Mouse (Mus musculus): Measurements from ENCODE around the gene Vmn2r13. TPM values are rescaled to one million over a fixed set of nuclear protein-coding genes. Genes with fewer than 3 reads are reported as not detected.
"Not testable (repeated sequence)": the region's sequence is repeated elsewhere in the genome, so short reads cannot be mapped to it uniquely, and the experiment has no call there.

Gene Vmn2r13
- polyA plus RNA-seq (2011; ENCODE audit: insufficient read depth, insufficient read length, low replicate concordance, missing spikeins): 0.29 TPM in 1 of 2 replicates, not detected in the other

GRCm38 (mm10) chr5:109192099-109192498, at the start of gene Vmn2r13:
Gene Vmn2r13, minus strand, starts transcription at chr5:109192199.
- H3K27ac ChIP-seq (ENCODE audit: control insufficient read depth, insufficient read depth, low read depth, low read length, poor library complexity); H3K4me1 ChIP-seq (ENCODE audit: control insufficient read depth, insufficient read depth, low read length); H3K4me3 ChIP-seq (replicated peaks; ENCODE audit: control insufficient read depth, low read depth, low read length): not testable (repeated sequence)
- WGBS: 51% methylated on average over 2 of the region's 2 CpGs

DNA sequence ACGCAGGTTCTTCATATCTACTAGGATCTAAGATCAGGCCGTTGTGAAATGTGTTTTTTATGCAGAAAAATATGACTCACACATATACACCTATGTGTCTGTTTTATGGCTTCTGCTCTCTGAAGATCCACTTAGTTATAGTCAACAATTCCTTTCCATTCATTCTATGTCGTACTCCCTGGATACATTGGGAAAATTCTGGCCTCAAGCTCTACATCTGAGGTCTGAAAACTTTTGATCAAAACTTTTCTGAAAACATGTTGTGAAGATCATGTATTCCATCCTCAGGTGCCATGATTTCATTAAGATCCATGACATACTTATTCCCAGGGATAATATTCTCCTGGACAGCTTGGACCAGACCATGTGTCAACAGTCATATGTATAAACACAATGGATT, 32.6 kb upstream of the Vmn2r13 start, which contains the start of gene Vmn2r14:
Vmn2r14 (minus strand) TSS at position 101 of the 400 bp plus-strand sequence.
- no peak within 1 kb of the TSS for H3K4me3 ChIP-seq (replicated peaks; ENCODE audit: control insufficient read depth, low read depth, low read length)
- 57% methylated on average over 3 of the region's 3 CpGs for WGBS
- TF ChIP-seq POLR2A (IDR thresholded peaks at IDR 0.05; ENCODE audit: borderline replicate concordance, control insufficient read depth, low read depth, low read length): no peak
- no peak for TF ChIP-seq CTCF (IDR thresholded peaks at IDR 0.05; ENCODE audit: control insufficient read depth, insufficient read depth, low read length)
- H3K27ac ChIP-seq (ENCODE audit: control insufficient read depth, insufficient read depth, low read depth, low read length, poor library complexity): no peak within 1 kb of the TSS
- H3K4me1 ChIP-seq (ENCODE audit: control insufficient read depth, insufficient read depth, low read length): no peaks in the 10 kb centered on the region

DNA sequence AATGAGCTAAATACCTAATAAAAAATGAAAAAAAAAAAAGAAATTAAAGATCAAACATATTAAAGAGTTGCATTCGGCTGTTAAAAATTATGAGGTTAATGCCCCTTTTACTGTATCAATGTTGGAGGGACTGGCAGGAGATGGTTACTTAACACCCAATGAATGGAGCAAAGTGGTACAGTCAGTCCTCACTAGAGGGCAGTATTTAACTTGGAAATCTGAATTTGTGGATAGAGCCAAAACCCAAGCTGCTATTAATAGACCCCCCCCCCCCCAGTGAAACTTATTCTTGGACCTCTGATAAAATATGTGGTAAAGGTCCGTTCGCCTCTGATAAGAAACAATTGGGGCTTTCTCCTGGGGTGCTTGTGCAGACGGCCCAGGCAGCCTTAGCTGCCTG, 25.1 kb downstream of the Vmn2r13 start:
- H3K4me3 ChIP-seq (replicated peaks; ENCODE audit: control insufficient read depth, low read depth, low read length); H3K4me1 ChIP-seq (ENCODE audit: control insufficient read depth, insufficient read depth, low read length); H3K27ac ChIP-seq (ENCODE audit: control insufficient read depth, insufficient read depth, low read depth, low read length, poor library complexity): not testable (repeated sequence)
- 72% methylated on average over 4 of the region's 4 CpGs for WGBS

- 81% methylated on average over 5 of the region's 5 CpGs for WGBS
- Histone ChIP-seq H3K4me3 (replicated peaks; ENCODE audit: control insufficient read depth, low read depth, low read length) (no peak overlapping the region), H3K4me1 (ENCODE audit: control insufficient read depth, insufficient read depth, low read length) (no peaks in the 10 kb centered on the region), H3K27ac (ENCODE audit: control insufficient read depth, insufficient read depth, low read depth, low read length, poor library complexity) (no peak overlapping the region)
- TF ChIP-seq CTCF (IDR thresholded peaks at IDR 0.05; ENCODE audit: control insufficient read depth, insufficient read depth, low read length): no peak
- TF ChIP-seq POLR2A (IDR thresholded peaks at IDR 0.05; ENCODE audit: borderline replicate concordance, control insufficient read depth, low read depth, low read length): no peak
Measured at GRCm38 (mm10) chr5:109160121-109160520, 31.9 kb downstream of the Vmn2r13 start.

GRCm38 (mm10) chr5:109159576-109159975, 32.4 kb downstream of the Vmn2r13 start:
- H3K4me1 ChIP-seq (ENCODE audit: control insufficient read depth, insufficient read depth, low read length); H3K27ac ChIP-seq (ENCODE audit: control insufficient read depth, insufficient read depth, low read depth, low read length, poor library complexity); H3K4me3 ChIP-seq (replicated peaks; ENCODE audit: control insufficient read depth, low read depth, low read length): not testable (repeated sequence)
- 52% methylated on average over 1 of the region's 1 CpGs for WGBS

GRCm38 (mm10) chr5:109158488-109159485, 33.2 kb downstream of the Vmn2r13 start:
- 66% methylated on average over 14 of the region's 14 CpGs for WGBS
- H3K27ac ChIP-seq (ENCODE audit: control insufficient read depth, insufficient read depth, low read depth, low read length, poor library complexity); H3K4me1 ChIP-seq (ENCODE audit: control insufficient read depth, insufficient read depth, low read length); H3K4me3 ChIP-seq (replicated peaks; ENCODE audit: control insufficient read depth, low read depth, low read length): not testable (repeated sequence)

DNA sequence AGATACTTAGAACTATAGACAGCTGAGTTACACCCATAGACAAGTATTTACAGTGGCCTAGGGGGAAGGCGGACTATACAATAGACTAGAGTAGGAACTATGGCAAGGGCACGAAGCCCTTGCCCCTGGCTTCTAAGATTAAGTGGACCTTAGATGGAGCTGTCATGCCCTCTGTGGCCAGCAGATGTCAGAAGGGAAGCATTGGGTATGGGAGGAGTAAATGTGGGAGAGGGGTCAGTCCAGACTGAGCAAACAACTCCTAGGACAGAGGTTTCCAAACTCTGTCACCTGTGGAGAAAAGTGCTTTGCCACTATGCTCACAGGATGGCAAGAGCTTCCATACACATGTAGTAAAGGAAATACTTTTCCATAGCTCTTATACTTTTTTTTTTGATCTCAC, 52.5 kb downstream of the Vmn2r13 start:
- WGBS: 70% methylated on average over 2 of the region's 2 CpGs
- Histone ChIP-seq H3K27ac (ENCODE audit: control insufficient read depth, insufficient read depth, low read depth, low read length, poor library complexity) (no peak overlapping the region), H3K4me1 (ENCODE audit: control insufficient read depth, insufficient read depth, low read length) (no peaks in the 10 kb centered on the region), H3K4me3 (replicated peaks; ENCODE audit: control insufficient read depth, low read depth, low read length) (no peak overlapping the region)
- TF ChIP-seq CTCF (IDR thresholded peaks at IDR 0.05; ENCODE audit: control insufficient read depth, insufficient read depth, low read length) (no peak), POLR2A (IDR thresholded peaks at IDR 0.05; ENCODE audit: borderline replicate concordance, control insufficient read depth, low read depth, low read length) (no peak)

- WGBS: 66% methylated on average over 2 of the region's 2 CpGs
- Histone ChIP-seq H3K4me3 (replicated peaks; ENCODE audit: control insufficient read depth, low read depth, low read length) (no peak overlapping the region), H3K27ac (ENCODE audit: control insufficient read depth, insufficient read depth, low read depth, low read length, poor library complexity) (no peak overlapping the region), H3K4me1 (ENCODE audit: control insufficient read depth, insufficient read depth, low read length) (no peaks in the 10 kb centered on the region)
- TF ChIP-seq CTCF (IDR thresholded peaks at IDR 0.05; ENCODE audit: control insufficient read depth, insufficient read depth, low read length): no peak
- TF ChIP-seq POLR2A (IDR thresholded peaks at IDR 0.05; ENCODE audit: borderline replicate concordance, control insufficient read depth, low read depth, low read length): no peak
Measured at GRCm38 (mm10) chr5:109136731-109137130, 55.3 kb downstream of the Vmn2r13 start.

Other genes starting within 250 kb of the Vmn2r13 start
- gene Vmn2r10, start 185.7 kb downstream of the Vmn2r13 start, polyA plus RNA-seq (2011; ENCODE audit: insufficient read depth, insufficient read length, low replicate concordance, missing spikeins): not detected in 2 replicates
- not detected in 2 replicates for gene Vmn2r11, start 132.6 kb downstream of the Vmn2r13 start, polyA plus RNA-seq (2011; ENCODE audit: insufficient read depth, insufficient read length, low replicate concordance, missing spikeins)
- not detected in 2 replicates for gene Vmn2r12, start 94.2 kb downstream of the Vmn2r13 start, polyA plus RNA-seq (2011; ENCODE audit: insufficient read depth, insufficient read length, low replicate concordance, missing spikeins)
- gene Vmn2r14, start 32.5 kb upstream of the Vmn2r13 start, polyA plus RNA-seq (2011; ENCODE audit: insufficient read depth, insufficient read length, low replicate concordance, missing spikeins): not detected in 2 replicates
- gene Vmn2r15, start 105.4 kb upstream of the Vmn2r13 start, polyA plus RNA-seq (2011; ENCODE audit: insufficient read depth, insufficient read length, low replicate concordance, missing spikeins): not detected in 2 replicates
- not detected in 2 replicates for gene Vmn2r16, start 138.0 kb upstream of the Vmn2r13 start, polyA plus RNA-seq (2011; ENCODE audit: insufficient read depth, insufficient read length, low replicate concordance, missing spikeins)
- gene Vmn2r17, start 227.5 kb upstream of the Vmn2r13 start, polyA plus RNA-seq (2011; ENCODE audit: insufficient read depth, insufficient read length, low replicate concordance, missing spikeins): 0.29 TPM in 1 of 2 replicates, not detected in the other